Comparison of ENCODE assay signal across 15 mouse cellular contexts in the genomic region with DNA sequence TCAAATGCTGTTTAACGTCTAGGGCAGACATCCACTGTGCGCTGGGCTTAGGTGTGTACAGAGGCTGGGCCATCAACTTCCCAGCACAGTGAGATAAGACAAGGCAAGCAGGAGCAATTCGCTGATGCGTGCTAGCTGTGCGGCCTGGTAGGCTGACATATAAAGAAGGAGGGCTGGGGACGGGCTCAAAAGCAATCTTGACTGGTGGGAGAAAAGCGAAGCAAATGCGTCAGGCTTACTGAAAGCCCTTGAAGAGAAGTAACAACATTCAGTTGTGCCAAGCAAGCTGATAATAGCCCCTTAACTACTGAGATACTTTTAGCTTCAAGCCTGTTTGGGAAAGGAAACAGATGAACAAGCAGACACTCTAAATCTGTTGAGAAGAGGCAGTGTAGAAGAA.
DNase-seq lines count a peak whose midpoint lies in the region; TF ChIP-seq lines count a peak whose summit lies in the region.
"Had no signal": no experiment of that assay in that cellular context is flagged by ENCODE, and none has a peak within 500 bp of the region (broad histone marks: within the 10 kb centered on the region; RNA-seq: fewer than 3 reads in every experiment).

No protein-coding gene starts in this region.

- intact Hi-C loops in heart, adult 2 months (cut with DNase I) = loop anchor here (5.0 to 10.0 kb wide), 2 partner anchors 36 to 152 kb away; no protein-coding TSS in a partner anchor
- intact Hi-C loops in heart, postnatal 25 days (cut with DNase I) = no loop called here

- H3K9ac ChIP-seq in heart, adult 2 months (ENCODE audit: low read depth, low read length) = peak overlapping the region; percentile 16; the same call in 1 of the 2 replicates
- H3K9ac ChIP-seq: hindbrain, embryonic 13.5 days; limb, embryonic 13.5 days had no signal

- peaks cover 12% of the 10 kb centered on the region for H3K36me3 ChIP-seq in heart, adult 2 months (ENCODE audit: control insufficient read depth, insufficient read depth, low read length)
- H3K36me3 ChIP-seq: hindbrain, embryonic 13.5 days; limb, embryonic 13.5 days had no signal

- no peaks in the 10 kb centered on the region for H3K27me3 ChIP-seq in heart, adult 2 months (ENCODE audit: control insufficient read depth, insufficient read depth, low read length)
- H3K27me3 ChIP-seq: hindbrain, embryonic 13.5 days; limb, embryonic 13.5 days had no signal

- H3K79me2 ChIP-seq in heart, adult 2 months (replicated peaks; ENCODE audit: control insufficient read depth, insufficient read depth, low read length) = 0 out of 2 replicates have a peak, but pooled peaks cover 6% of the 10 kb centered on the region

- no peak for TF ChIP-seq POLR2A in heart, adult 2 months (IDR thresholded peaks at IDR 0.05; ENCODE audit: insufficient read depth, low read depth, low read length)
- TF ChIP-seq POLR2A in olfactory bulb, adult 2 months (IDR thresholded peaks at IDR 0.05; ENCODE audit: insufficient read depth, low read depth, low read length) = no peak

- peak in 1 of 2 experiments; percentile 42 for DNase-seq in heart, adult 2 months
- no peak for DNase-seq in heart, postnatal 25 days (ENCODE audit: low spot score)
- DNase-seq in testis, postnatal 10 days (ENCODE audit: low spot score) = peak; percentile 39
- no peak for DNase-seq in testis, postnatal 14 days (ENCODE audit: low spot score)
- no peak for DNase-seq in thymus, postnatal 4 days
- DNase-seq in spleen, postnatal 10 days (ENCODE audit: low spot score in 2 of 2) = no peak
- DNase-seq: adrenal gland, postnatal 36 days; cerebellum, adult 11-12 months; gastrocnemius, adult 2 months; kidney, adult 2 months; lung, adult 18-20 months; thymus, postnatal 14 days had no signal

- peak overlapping the region; percentile 70 for H3K27ac ChIP-seq in heart, adult 2 months
- peak overlapping the region; percentile 83 for H3K27ac ChIP-seq in olfactory bulb, adult 2 months (ENCODE audit: insufficient read depth, low read depth, low read length)
- H3K27ac ChIP-seq: gastrocnemius, adult 2 months; hindbrain, embryonic 13.5 days; limb, embryonic 13.5 days had no signal

- TF ChIP-seq CTCF in heart, adult 2 months (IDR thresholded peaks at IDR 0.05) = no peak
- no peak for TF ChIP-seq CTCF in olfactory bulb, adult 2 months (IDR thresholded peaks at IDR 0.05; ENCODE audit: insufficient read depth, low read depth, low read length)

- WGBS in heart, adult 2 months = 33% methylated on average over 8 of the region's 8 CpGs
- 43% methylated on average over 8 of the region's 8 CpGs for WGBS in olfactory bulb, adult 2 months

- no peak overlapping the region for H3K4me3 ChIP-seq in heart, adult 2 months
- H3K4me3 ChIP-seq in olfactory bulb, adult 2 months (ENCODE audit: insufficient read depth, low read depth, low read length) = no peak overlapping the region
- H3K4me3 ChIP-seq: gastrocnemius, adult 2 months; hindbrain, embryonic 13.5 days; limb, embryonic 13.5 days had no signal

- TF ChIP-seq EP300 in heart, adult 2 months (IDR thresholded peaks at IDR 0.05; ENCODE audit: insufficient read depth, low read depth, low read length) = no peak

- H3K4me1 ChIP-seq in heart, adult 2 months (ENCODE audit: control insufficient read depth, insufficient read depth, low read length) = peaks cover 20% of the 10 kb centered on the region
- peaks cover 22% of the 10 kb centered on the region for H3K4me1 ChIP-seq in olfactory bulb, adult 2 months (ENCODE audit: control insufficient read depth, insufficient read depth, low read length)
